In genomic region chr10:118947016-118947674, GRCm38 (mm10) we compare ENCODE assay signal across 16 mouse cellular contexts.
DNase-seq lines count a peak whose midpoint lies in the region; ATAC-seq and TF ChIP-seq lines count a peak whose summit lies in the region.
"Had no signal": no experiment of that assay in that cellular context is flagged by ENCODE, and none has a peak within 500 bp of the region (broad histone marks: within the 10 kb centered on the region; RNA-seq: fewer than 3 reads in every experiment).

No protein-coding gene starts in this region.

- no peak overlapping the region for H3K27ac ChIP-seq in limb, embryonic 13.5 days
- no peak overlapping the region for H3K27ac ChIP-seq in limb, embryonic 10.5 days
- H3K27ac ChIP-seq: embryonic facial prominence, embryonic 12.5 days; forebrain, embryonic 13.5 days; hindbrain, embryonic 15.5 days; lung, embryonic 15.5 days had no signal

- no peaks in the 10 kb centered on the region for H3K79me2 ChIP-seq in myocyte (ENCODE audit: control insufficient read depth, insufficient read depth)

- H3K4me1 ChIP-seq in limb, embryonic 13.5 days = peaks cover 11% of the 10 kb centered on the region; the same call in 1 of the 2 replicates
- H3K4me1 ChIP-seq in limb, embryonic 10.5 days = no peaks in the 10 kb centered on the region
- H3K4me1 ChIP-seq: embryonic facial prominence, embryonic 12.5 days; forebrain, embryonic 13.5 days; hindbrain, embryonic 15.5 days; lung, embryonic 15.5 days had no signal

- H3ac ChIP-seq in myocyte (ENCODE audit: control insufficient read depth, insufficient read length) = no peak overlapping the region

- no peaks in the 10 kb centered on the region for H3K27me3 ChIP-seq in limb, embryonic 13.5 days
- H3K27me3 ChIP-seq in limb, embryonic 10.5 days (ENCODE audit: low read depth, poor library complexity, severe bottlenecking) = no peaks in the 10 kb centered on the region
- H3K27me3 ChIP-seq in myocyte (ENCODE audit: control insufficient read depth, insufficient read depth, insufficient read length) = no peaks in the 10 kb centered on the region
- H3K27me3 ChIP-seq: embryonic facial prominence, embryonic 12.5 days; forebrain, embryonic 13.5 days; hindbrain, embryonic 15.5 days; lung, embryonic 15.5 days had no signal

- peak; percentile 71 for ATAC-seq in limb, embryonic 13.5 days (ENCODE audit: low FRiP score, low read depth)
- ATAC-seq: forebrain, embryonic 13.5 days had no signal

- TF ChIP-seq POLR2A in brain, embryonic 14.5 days (IDR thresholded peaks at IDR 0.05; ENCODE audit: borderline replicate concordance, extremely low read depth, insufficient read depth, insufficient read length, poor library complexity, severe bottlenecking) = no peak
- TF ChIP-seq POLR2A in myocyte (IDR thresholded peaks at IDR 0.05; ENCODE audit: insufficient read length, low read depth) = no peak

- no peaks in the 10 kb centered on the region for H3K36me3 ChIP-seq in limb, embryonic 13.5 days
- H3K36me3 ChIP-seq in limb, embryonic 10.5 days = no peaks in the 10 kb centered on the region
- no peaks in the 10 kb centered on the region for H3K36me3 ChIP-seq in myocyte (ENCODE audit: control insufficient read depth, insufficient read depth)
- H3K36me3 ChIP-seq: embryonic facial prominence, embryonic 12.5 days; hindbrain, embryonic 15.5 days; lung, embryonic 15.5 days had no signal

- no peak overlapping the region for H3K4me2 ChIP-seq in limb, embryonic 13.5 days (replicated peaks)
- peak overlapping the region; percentile 36 for H3K4me2 ChIP-seq in myocyte (ENCODE audit: low read depth)
- H3K4me2 ChIP-seq: embryonic facial prominence, embryonic 12.5 days; forebrain, embryonic 13.5 days; hindbrain, embryonic 15.5 days; liver, embryonic 11.5 days; lung, embryonic 15.5 days; midbrain, embryonic 11.5 days had no signal

- no peak overlapping the region for H3K4me3 ChIP-seq in limb, embryonic 13.5 days
- no peak overlapping the region for H3K4me3 ChIP-seq in limb, embryonic 10.5 days
- no peak overlapping the region for H3K4me3 ChIP-seq in myocyte
- H3K4me3 ChIP-seq: embryonic facial prominence, embryonic 12.5 days; forebrain, embryonic 13.5 days; hindbrain, embryonic 15.5 days; lung, embryonic 15.5 days had no signal

- 52% methylated on average over 9 of the region's 9 CpGs for WGBS in limb, embryonic 13.5 days
- WGBS in limb, embryonic 10.5 days = 77% methylated on average over 9 of the region's 9 CpGs

- no peak for TF ChIP-seq CTCF in brain, embryonic 14.5 days (IDR thresholded peaks at IDR 0.05; ENCODE audit: borderline replicate concordance, extremely low read depth, insufficient read depth, insufficient read length)

- H3K9ac ChIP-seq in limb, embryonic 13.5 days = no peak overlapping the region
- H3K9ac ChIP-seq: embryonic facial prominence, embryonic 12.5 days; forebrain, embryonic 13.5 days; hindbrain, embryonic 15.5 days; lung, embryonic 15.5 days had no signal

- no peaks in the 10 kb centered on the region for H3K9me3 ChIP-seq in limb, embryonic 13.5 days
- H3K9me3 ChIP-seq in limb, embryonic 10.5 days (replicated peaks) = no peaks in the 10 kb centered on the region
- H3K9me3 ChIP-seq: embryonic facial prominence, embryonic 12.5 days; forebrain, embryonic 13.5 days; hindbrain, embryonic 15.5 days; lung, embryonic 15.5 days had no signal

- peak; percentile 88 for DNase-seq in heart, adult 11 months
- no peak for DNase-seq in heart, adult 8-10 months (ENCODE audit: low spot score)
- DNase-seq in limb, embryonic 10.5 days (ENCODE audit: low spot score) = no peak
- DNase-seq in brain, embryonic 14.5 days (ENCODE audit: low read depth) = peak; percentile 43
- DNase-seq in lung, postnatal 4 days = no peak
- DNase-seq in embryo, embryonic 10 days (ENCODE audit: low spot score) = no peak
- DNase-seq: cerebellum, postnatal 14 days; thymus, postnatal 25 days had no signal

TF ChIP-seq in myocyte, 11 proteins besides CTCF, POLR2A, EP300 and RAD21:
- TF ChIP-seq POLR2AphosphoS2 (IDR thresholded peaks at IDR 0.05; ENCODE audit: insufficient read length, low read depth) (no peak), SRF (IDR thresholded peaks at IDR 0.05; ENCODE audit: control insufficient read depth, insufficient read length, low read depth) (no peak), TCF12 (IDR thresholded peaks at IDR 0.05; ENCODE audit: insufficient read depth, poor library complexity, severe bottlenecking) (no peak), USF1 (IDR thresholded peaks at IDR 0.05; ENCODE audit: low read depth) (no peak), TCF3 (IDR thresholded peaks at IDR 0.05; ENCODE audit: insufficient read length, low read depth) (no peak)
TF ChIP-seq in myocyte: peak in this region for 0.

Comparison
In these comparisons a context has a peak if more than half of its experiments do, and no peak if none do; other contexts are left out.
1. DNase-seq: peak in heart, adult 11 months (single experiment) and brain, embryonic 14.5 days (single experiment); none in heart, adult 8-10 months (single experiment), limb, embryonic 10.5 days (single experiment), lung, postnatal 4 days (0 of 2) and embryo, embryonic 10 days (single experiment).